Mouse (Mus musculus): ENCODE measurements around the gene Higd1a.

- TF ChIP-seq CTCF (IDR thresholded peaks at IDR 0.05; ENCODE audit: low read depth) (no peak), EP300 (IDR thresholded peaks at IDR 0.05; ENCODE audit: low read depth) (no peak)
Observed at GRCm38 (mm10) chr9:121807947-121808346, 50.2 kb downstream of the Higd1a start.
